Mouse (Mus musculus) frontal cortex, postnatal 10 days (tissue): ENCODE results near the gene Nrip3.

Source experiments
- DNase-seq, 2 experiments: peaks; one replicate each; pipeline ENCODE4 v3.0.0; 2022; ENCODE audit warnings: low spot score in 2 of 2, mixed read lengths in 1 of 2

Nrip3 gene

GRCm38 (mm10) chr7:109781470-109782203 lies at the start of gene Nrip3:
Nrip3 (minus strand) TSS chr7:109782025.
- DNase-seq, result peak; percentile 71 to 80

GRCm38 (mm10) chr7:109831376-109831775 lies 49.6 kb upstream of the Nrip3 start:
- no peak for DNase-seq

DNA sequence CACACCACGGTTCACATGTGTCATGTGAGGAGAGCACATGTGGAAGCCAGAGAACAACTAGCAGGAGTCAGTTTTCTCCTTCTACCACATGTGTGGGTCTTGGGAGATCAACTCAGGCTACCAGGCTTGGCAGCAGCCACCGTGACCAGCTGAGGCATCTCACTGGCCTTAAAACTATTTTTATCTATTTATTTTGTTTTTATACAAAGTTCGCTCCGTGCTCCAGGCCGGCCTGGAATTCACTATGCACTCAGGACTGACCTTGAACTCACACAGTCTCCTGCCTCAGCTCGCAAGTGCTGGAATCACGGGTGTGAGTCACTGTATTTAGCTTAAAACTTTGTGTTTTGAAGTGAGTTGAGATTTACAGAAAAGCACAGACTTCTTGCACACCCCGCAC lies 45.1 kb upstream of the Nrip3 start:
- DNase-seq, result no peak

DNA sequence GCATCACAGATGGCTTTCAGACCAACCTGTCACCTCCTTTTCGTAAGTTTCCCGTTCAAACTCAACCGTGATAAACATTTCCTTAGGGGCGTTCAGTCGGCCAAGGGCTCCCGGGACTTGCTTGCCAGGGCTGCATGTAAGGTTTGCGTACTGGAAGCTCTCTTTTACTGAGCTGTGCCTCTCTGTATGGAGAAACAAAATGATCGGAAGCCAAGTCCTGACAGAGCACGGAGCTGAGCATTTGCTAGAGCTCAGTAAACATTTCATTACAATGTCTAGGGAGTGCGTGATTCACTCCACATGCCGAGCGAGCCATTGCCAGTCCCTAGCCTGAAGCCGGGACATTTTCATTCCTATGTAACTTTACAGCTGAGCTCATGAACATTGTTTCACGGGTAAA lies 43.5 kb upstream of the Nrip3 start:
- no peak for DNase-seq

DNA sequence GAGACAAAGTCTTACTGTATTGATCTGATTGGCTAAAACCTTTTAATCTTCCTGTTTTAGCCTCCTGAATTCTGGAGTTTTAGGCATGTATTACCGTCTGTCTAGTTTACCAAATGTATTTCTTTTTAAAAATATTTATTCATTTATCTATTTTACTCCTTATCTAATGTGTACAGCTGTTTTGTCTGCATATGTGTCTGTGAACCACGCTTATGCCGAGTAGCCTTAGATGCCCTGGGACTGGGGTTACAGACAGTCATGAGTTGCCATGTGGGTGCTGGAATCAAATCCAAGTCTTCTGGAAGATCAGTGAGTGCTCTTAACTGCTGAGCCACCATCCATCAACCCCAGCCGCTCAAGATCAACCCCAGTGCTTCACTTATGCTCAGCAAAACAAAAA lies 36.8 kb upstream of the Nrip3 start:
- DNase-seq, result no peak

DNA sequence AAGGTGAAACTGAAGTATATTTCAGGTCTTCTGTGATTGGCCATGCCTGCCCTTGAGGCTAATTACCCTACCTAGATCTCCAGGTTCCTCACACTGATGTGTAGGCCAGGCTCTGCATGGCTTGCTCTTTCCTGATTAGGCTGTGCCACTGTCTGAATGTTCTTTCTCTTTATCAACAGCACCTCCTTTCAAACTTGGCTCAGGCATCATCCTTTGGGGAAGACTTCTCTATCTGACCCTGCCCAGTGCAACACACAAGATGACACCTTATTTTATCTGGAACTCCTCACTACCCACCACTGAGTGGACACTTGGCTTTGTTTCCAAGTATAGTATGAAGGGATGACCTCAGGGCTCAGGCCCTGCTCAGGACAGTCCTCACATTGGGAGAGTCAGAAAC lies 36.1 kb upstream of the Nrip3 start:
- DNase-seq, result no peak

- no peak for DNase-seq
These were observed 31.7 kb upstream of the Nrip3 start for GRCm38 (mm10) chr7:109813330-109814140.

GRCm38 (mm10) chr7:109807616-109808485 lies 26.0 kb upstream of the Nrip3 start:
- no peak for DNase-seq

DNA sequence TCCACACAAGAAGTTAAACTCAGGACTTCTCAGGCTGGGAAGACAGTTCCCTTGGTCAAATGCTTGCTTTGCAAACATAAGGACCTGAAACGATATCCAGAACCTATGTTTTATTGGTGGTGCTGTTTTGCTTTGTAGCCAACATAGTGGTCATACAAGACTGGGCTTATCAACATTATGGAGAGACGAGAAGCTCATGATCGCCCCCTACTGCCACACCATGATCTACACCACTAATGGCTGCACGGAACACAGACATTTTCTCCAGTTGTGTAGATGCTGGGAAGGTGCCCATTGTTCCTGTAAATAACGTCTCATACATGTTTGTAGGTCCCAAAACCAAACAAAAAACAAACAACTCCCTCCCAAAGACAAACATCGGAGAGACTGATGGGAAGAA lies 23.0 kb upstream of the Nrip3 start:
- no peak for DNase-seq

DNA sequence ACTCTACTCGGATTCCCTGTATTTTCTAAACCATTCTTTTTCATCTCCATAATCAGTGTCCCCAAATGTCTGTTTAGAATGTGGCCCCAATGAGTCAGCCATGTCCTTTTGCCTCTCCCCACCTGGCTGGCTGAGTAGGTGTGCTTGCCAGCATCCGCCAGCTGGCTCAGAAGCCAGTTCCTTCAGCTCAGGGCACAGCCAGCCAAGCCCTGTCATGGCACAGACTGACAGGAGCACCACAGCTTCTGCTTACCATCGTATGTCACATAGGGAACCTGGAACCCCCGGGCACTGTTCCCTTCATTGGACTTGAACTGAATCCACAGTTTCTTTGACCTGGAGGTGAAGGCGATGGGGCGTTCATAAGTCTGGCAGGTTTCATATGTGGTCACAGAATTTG lies 22.5 kb upstream of the Nrip3 start:
- DNase-seq, result no peak

GRCm38 (mm10) chr7:109803516-109803915 lies 21.7 kb upstream of the Nrip3 start:
- no peak for DNase-seq

- DNase-seq, result no peak
These were observed 18.8 kb upstream of the Nrip3 start for GRCm38 (mm10) chr7:109800626-109801025.

DNA sequence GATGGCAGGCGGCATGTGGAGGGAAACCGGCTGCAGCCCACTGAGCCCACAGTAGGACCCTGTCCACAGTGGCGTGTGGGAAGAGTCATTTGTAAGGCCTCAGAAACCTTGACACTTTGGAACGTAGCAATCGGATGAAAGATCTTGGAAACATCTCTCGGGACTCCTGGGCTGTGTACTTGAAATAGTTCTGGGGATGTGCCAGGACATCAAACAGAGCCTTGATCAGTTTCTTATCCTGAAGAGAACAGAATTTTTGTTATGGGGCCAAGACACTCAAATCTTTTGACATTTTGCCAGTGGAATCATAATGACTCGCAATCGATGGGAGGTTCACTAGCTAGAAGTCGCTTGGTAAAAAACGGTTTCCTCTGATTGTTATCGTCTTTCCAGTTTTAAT lies 17.3 kb upstream of the Nrip3 start:
- no peak for DNase-seq

DNA sequence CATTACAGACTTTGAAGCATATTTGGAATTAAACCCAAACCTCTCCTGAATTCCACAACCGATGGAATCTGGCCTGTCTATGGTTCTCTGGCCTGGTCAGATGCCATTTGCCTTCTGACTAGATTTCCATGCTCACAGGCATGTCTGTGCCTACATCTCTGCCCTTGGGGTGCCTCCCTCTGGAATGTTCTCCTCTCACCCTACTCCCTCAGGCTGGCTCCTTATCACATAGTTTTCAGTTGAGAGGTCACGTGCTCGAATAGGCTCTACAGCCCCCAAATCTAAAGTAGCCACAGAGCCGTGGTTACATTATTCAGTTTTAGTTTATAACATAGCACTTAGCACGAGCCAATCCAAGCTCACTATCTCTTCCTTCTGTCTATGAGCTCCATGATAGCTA lies 13.7 kb upstream of the Nrip3 start:
- DNase-seq, result no peak

DNA sequence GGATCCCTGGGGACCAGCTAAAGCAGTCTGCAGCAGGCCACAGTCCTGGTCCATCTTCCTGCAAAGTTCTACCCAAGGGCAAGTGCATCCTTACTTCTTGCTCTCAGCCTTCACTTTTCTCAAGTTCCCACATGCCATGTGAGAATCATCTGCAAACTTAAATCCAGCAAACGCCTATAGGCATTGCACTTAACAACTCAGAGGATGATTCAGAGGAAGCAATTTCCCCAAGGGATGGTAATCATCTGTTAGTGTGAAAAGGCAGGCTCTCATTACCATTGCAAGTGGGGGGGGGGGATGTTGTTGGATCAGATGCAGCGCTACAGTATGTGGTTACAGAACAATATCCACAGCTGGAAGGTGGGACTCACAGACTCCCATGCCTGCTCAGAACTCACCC lies 12.7 kb upstream of the Nrip3 start:
- no peak for DNase-seq

GRCm38 (mm10) chr7:109792759-109793158 lies 10.9 kb upstream of the Nrip3 start:
- DNase-seq, result no peak

DNA sequence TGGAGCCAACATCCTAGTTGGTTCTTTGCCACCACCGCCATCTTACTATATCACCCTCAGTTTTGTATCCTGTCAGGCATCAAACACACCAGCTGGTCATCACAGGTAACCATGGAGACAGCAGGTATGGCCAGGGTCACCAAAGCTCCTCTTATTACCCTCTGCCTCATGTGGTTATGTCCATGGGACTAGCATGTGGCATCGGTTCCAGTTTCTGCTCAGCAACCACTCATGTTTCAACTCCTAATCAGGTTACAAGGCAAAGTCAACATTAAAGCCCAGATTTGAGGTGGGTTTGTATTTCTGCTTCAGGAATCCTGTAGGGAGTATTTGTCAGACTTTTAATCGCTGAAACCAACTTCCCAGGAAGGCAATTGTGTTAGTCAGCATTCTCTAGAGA lies 9.0 kb upstream of the Nrip3 start:
- DNase-seq, result no peak

DNA sequence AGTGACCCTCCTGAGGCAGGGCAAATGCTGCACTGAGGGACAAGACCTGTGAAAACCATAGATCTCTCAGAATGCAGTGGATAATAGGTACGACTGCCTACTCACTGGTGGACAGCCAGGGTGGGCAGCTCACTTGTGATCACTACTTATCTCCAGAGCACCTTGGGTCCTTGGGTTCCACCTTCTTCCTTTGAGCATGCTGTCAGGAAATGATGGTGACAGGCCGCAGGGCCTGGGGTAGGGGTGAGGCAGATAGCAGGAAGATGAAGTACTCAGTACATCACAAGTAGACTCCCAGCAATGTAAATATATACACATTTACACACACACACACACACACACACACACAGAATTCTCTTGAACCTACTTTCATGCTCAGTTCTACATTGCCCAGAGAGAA lies 6.0 kb upstream of the Nrip3 start:
- DNase-seq, result no peak

GRCm38 (mm10) chr7:109783281-109783680 lies 1.5 kb upstream of the Nrip3 start:
- no peak for DNase-seq

DNA sequence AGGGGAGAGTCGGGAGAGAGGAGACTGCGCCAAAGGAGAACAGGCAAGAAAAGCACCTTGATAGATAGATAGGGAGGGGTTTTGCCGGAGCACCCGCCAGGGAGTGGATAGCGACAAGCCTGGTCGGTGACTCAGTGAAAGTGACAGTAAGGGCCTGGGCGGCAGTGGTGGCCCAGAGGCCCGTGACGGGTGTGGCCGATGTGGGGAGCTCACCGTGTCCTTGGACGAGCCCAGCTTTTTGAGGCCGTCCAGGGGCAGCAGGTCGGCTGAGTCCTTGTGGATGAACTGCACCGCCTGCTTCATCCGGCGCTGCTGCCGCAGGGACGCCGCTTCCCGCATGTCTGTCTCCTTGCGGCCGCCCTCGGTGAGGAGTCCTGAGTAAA lies 747 bp downstream of the Nrip3 start:
- peak in 1 of 2 experiments; percentile 19 for DNase-seq

DNA sequence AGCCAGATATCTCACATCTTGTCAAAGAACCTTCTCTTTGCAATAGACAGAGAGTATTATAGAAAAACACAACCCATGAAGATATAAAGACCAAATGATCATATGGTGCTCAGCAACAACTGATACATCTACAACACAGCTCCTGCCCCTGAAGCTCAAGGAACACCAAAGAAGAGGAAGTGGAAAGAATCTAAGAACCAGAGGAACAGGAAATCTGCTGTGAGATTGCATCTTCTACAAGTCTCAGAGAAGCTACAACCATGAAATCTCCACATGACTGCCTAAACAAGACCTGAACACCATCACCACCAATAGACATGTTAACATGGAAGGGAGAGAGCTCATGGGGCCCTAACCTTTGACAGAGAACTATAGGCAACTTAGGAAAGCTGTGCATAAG lies 9.6 kb downstream of the Nrip3 start:
- DNase-seq, result no peak

GRCm38 (mm10) chr7:109768699-109769383 lies 13.0 kb downstream of the Nrip3 start:
- DNase-seq, result no peak
